13 mouse cellular contexts compared by ENCODE assay signal in the genomic region with DNA sequence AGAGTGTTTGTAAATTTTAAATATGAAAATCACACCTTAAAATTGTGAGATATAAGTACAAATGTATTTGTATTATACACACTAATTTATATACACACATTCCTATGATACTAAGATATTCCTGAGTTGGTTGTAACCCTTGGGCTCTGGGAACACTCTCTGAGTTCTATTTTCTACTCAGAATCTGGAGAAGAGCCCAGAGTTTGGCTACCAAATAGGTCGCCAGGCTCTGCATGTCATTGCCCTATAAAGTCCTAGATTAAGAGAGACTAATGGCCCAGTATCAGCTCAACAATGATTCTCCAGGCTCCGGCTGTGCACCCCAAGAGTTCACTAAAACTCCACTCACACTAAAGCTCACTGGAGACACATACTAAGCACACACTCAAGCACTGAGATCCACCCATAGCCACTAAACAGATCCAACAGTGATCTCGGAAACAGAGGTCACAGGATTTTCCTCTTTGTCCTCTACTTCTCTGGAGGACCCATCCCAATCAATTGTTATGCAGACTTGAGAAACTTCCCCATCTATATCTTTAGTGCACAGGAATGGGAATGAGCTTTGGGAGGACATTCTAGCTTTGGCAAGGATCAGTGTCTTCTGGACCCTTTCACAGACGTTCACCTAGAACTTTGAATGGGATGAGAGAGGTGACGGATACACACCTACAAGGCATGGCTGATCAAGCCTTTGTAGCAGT.
"Had no signal": no experiment of that assay in that cellular context is flagged by ENCODE, and none has a peak within 500 bp of the region (broad histone marks: within the 10 kb centered on the region; RNA-seq: fewer than 3 reads in every experiment).

No protein-coding gene starts in this region.

- ATAC-seq: liver, postnatal 0 days; lung, postnatal 0 days; midbrain, embryonic 13.5 days had no signal

- DNase-seq: kidney, adult 2 months; kidney, postnatal 25 days; layer of hippocampus, adult 9-11 months; liver; liver, postnatal 0 days; lung, embryonic 14.5 days; right cerebral cortex, adult 18-20 months; right cerebral cortex, postnatal 14 days; right cerebral cortex, postnatal 4 days; spleen, adult 18-20 months; thymus, postnatal 25 days had no signal
